Mouse (Mus musculus): ENCODE results near the gene Adamtsl1.
A peak's percentile ranks its signal among the peaks of the same experiment; 100 is the strongest.

Adamtsl1 gene

DNA sequence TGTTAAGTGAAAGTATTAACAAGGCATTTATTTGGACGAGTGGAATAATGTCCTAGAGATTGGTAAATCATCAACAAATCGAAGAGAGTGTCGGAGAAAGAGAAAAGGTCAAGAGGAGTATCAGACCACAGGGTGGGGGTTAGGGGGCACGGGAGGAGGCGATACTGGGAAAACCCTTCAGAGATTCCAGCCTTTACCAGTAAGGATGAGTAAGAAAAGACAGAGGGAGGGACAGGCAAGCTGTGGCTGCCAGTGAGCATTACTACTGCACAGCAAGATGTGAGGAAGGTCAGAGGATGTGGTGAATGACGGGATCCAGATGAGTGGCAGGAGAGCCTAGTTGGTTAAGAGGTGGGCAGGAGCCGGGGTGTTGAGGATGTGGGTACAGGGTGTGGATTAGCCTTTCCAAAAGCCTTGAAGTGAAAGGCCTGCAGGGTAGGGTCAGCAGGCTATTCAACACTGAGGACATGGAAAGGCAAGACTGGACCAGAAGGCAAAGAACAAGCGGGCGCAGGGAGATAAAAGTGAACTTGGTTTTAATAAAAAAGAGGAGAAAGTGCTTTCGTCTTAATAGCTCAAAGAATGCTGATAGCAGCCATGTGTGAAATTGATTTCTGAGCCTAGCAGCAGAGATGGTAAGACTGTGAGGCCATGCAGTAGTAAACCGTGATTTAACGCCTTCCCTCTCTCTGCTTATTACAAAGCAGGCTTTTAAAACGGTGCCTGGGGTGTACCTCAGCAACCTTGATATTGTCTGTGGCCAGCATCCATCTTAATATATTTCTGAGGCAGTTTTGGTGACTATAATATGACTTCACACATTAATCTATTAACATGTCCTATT lies 555.1 kb downstream of the Adamtsl1 start:
- no peak for DNase-seq

DNA sequence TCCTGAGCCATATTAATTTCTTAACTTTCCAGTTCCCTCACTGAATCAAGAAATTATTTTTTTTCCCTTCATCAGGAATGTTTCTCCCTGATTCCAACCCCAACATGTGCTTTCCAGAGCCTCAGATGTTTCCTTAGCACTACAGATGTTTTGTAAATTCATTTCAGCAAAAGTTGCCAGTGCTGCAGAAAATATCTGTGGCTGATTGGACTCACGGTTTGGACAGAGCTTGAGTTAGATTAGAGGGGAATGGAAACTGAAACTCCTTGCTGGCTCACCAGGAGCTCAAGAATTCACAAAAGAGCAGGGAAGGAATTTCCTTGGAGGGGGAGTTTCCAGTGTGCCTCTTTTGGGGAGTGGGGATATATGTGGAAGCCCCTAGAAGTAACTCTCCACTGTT lies 560.9 kb downstream of the Adamtsl1 start:
- DNase-seq = no peak

DNA sequence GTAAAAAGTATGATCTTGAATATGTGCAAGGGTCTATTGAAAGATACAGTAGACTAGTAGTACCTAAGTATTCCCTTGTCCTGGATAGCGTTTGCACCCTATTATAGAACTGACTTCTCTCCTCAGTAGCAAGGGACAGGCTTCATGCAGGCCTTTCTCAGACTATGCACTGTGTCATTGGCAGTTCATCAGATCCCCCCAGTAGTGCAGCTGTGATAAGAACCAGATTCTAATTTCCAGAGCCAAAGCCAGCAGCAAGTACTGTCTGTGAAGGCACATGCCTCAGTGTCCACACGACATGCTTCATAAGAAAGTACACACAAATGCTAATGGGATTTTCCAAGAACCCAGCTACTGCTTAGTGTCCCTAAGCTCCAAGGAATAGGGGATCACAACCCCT lies 563.4 kb downstream of the Adamtsl1 start:
- no peak for DNase-seq

DNA sequence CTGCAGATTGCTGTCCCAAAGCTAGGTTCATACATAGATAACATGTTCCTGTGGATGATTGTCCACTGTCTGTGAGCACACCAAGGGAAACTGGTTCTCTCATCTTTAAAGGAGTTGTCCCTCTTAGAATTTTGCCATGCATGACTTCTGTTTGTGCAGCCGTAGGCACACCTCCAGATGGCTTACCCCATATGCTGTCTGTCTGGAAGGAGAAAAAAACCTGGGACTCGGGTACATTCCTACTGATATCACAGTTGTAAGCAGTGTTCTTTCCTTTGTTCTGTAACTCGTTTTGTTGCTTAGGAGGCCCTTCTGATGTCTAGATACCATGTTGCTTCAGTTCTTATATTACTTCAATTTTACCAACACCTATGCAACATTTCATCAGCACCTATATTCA lies 563.9 kb downstream of the Adamtsl1 start:
- no peak for DNase-seq

DNA sequence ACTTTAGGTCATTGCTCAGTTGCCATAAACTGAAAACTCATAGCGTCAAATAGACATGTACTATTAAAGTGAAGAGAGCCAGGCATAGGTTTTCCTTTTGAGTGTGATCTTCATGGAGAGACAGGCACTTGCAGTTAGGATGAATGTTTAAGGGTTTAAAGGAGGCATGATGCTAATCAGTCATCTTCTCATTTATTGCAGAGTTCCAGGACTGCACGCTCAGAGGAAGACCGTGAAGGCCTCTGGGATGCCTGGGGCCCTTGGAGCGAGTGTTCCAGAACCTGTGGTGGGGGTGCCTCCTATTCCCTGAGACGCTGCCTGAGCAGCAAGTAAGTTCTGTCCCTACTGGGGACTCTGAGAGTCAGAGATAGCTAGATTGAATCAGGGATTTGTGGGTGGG lies 573.5 kb downstream of the Adamtsl1 start:
- DNase-seq = no peak

DNA sequence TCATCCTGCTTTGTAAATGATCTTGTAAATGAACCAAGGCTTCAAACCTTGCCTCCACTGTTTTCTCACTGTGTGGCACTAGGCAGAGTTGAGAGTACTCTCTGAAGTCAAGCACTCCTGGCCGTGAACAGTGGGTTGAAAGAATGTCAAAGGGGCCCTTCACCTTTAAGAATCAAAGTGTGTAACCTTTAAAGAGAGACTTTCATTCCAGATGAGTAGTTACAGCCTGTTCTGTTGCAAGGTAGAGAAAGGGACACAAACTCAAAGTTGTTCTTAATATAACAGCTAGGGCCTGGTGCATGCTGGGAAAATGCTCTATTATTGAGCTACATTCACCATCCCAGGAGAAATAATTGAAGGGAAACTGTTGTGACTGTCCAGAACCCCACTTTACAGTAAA lies 589.2 kb downstream of the Adamtsl1 start:
- DNase-seq = peak; percentile 24 to 43

DNA sequence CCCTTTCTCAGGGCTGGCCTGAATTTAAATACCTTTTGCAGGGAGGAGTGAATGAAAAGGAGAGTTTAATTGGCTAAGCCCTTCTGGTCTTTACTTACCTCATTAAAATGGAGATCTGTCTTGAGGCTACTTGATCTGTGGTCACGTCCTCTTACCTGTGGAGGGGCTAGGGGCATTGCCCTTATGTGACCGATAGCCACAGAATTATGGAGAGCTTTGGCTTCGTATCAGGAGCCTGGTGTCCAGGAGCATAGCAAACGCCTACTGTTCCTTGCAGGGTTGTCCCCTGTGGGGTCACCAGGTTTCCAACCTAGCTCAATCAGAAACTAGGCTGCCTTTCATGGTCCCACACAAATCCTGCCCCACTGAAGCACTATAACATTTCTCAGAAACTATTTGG lies 594.4 kb downstream of the Adamtsl1 start:
- DNase-seq = no peak

DNA sequence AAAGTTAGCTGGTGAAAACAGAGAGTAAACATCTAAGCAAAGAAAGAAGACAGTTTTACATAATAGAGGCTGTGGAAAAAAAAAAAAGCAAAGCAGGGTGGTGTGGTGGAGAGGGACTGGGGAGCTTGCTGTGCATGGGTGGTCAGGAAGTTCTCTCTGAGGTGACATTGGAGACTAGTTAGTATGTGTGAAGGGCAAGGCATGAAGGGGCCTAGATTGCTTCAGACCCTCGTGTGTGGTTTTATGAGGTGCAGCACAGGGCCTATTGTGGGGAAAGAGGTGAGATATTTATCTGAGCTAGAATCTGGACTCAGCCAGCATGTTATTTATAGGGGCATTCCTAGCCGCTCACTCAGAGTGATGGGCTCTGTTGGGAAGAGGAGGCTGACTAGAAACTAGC lies 605.1 kb downstream of the Adamtsl1 start:
- no peak for DNase-seq

DNA sequence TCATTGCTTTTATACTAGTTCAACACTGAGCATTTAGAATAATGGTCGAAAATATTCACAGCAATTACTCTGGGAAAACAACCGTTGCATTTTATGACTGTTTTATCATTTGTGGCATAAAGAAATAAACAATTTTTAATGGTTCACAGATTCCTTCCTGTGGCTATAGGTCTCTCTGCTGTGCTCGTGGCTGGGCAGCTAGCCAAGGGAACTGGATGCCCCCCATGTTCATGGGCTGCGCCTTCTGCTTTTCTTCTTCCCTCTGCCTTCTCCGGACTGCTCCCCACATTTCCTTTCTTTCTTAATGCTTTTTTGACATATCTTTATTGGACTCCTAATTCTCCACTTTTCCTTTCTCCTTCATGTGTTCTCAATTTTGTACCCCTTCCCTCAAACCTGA lies 608.5 kb downstream of the Adamtsl1 start:
- no peak for DNase-seq

DNA sequence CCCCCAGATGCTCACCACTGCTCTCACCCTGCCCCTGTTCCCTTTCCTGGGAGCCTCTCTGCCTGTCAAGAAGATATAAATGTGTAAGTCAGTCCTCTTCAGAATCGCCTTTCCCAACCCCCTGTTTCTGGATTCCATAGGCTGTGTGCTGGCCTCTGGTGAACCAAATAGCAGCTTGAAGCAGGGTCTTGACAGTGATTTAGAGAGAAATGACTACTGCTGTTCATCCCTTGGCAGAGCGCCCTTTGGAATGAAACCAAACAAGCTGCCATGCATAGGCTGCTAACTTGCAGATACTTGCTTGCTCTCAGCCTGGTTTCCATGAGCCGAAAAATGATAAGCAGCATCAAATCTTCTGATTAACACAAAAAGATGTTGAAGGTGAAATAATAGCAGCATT lies 610.4 kb downstream of the Adamtsl1 start:
- DNase-seq = no peak

DNA sequence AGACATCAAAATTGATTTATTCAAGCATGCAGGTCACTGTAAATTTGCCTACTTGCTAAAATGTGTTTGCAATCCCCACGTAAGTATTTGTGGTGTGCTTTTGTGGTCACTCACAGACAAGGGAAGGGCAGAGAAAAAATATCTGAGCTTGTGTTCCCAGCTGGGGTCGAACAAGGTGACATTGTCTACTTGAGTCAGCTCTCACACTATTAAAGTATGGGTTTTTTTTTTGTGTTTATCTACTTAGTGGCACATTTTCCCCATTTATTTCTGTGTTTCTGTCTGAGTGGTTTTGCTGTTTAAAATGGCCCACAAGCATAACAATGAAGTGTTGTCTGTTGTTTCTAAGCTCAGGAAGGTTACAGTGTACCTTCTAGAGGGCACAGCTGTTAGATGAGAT lies 612.7 kb downstream of the Adamtsl1 start:
- peak; percentile 10 to 29 for DNase-seq

DNA sequence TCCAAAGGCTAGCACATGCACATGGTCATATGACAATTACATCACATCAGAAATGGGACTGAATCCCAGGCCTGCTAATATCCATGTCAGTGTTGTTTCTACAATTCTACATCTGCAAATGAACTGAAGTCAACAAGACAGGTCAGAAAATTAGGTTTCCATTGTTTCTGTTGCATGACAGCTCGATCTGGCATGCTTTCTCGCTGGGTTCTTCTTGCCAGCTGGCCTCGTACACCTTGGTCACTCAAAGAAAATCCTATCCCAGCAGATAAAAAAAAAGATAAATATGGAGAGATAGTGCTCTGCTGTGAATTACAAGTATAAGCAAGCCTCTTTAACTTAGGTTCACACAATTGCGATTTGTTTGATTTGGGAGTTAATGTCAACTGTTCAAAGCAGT lies 644.6 kb downstream of the Adamtsl1 start:
- DNase-seq = no peak

DNA sequence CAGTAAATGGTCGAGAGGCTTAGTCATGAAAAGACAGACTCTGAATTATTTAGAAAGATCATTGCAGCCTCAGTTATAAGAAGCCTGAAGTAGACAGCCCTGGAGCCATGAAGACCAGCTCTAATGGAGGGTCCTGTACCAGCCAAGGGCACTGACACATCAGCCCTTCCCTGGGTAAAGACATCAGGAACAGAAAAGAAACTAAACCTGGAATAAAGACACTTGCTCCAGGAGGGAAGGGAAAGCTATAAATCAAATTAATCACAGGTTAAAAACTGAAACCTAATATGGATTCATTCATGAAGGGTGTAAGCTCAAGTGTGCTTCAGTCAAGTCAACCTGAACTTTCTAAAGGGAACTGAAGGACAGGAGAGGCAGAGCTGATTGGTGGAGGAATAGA lies 645.4 kb downstream of the Adamtsl1 start:
- DNase-seq = no peak

DNA sequence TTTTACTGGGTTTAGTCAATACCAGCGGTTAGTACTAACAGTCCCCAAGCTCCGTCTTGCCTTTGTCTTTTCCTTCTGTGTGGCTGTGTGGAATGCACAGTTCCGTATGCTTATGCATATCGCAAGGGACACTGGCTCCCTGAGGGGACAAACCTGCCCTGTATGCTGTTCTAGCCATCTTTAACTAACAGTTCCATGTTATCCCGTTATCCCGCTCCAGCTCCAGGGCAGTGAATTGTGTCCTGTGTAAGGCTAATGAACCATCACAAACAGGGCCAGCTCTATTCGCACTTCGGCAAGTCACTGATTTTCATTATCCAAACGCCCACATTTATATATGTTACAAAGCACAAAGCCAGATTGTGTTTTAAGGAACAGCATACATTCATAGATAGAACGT lies 656.8 kb downstream of the Adamtsl1 start:
- no peak for DNase-seq

DNA sequence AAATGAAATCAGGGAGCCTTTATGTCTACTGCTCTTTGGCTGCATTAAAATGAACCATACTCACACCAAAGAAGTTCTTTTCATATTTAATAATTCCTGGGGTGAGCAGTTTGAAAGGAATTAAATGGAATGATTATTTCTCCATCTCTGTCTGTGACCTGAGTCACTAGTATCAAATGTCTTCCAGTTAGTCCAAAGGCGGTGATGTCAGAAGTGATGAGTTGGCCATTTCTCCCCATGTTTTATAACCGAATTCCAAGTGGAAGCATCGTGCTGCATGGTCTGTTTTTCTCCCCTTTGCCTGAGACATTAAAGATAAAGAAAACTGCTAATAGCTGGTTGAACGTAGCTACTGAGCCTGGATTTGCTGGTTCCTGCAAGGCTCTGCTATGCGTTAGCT lies 657.5 kb downstream of the Adamtsl1 start:
- DNase-seq = no peak

DNA sequence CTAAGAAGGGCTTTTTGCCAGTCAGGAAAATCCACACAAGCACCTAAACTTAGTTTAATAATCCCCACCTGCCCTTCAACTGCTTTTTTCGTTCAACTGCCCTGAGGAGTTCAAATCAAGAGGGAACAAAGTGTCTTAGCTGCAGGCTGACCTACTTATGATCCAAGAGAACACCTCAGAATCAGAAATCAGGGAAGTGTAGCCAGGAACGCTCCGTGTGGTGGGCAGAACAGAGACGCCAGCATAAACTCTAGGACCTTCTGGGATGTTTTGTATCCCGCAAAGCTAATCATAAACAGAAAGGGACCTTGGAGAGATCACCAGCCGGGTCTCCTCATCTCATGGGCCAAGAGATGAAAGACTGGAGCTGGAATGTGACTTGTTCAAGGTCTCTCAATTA lies 663.5 kb downstream of the Adamtsl1 start:
- DNase-seq = no peak

DNA sequence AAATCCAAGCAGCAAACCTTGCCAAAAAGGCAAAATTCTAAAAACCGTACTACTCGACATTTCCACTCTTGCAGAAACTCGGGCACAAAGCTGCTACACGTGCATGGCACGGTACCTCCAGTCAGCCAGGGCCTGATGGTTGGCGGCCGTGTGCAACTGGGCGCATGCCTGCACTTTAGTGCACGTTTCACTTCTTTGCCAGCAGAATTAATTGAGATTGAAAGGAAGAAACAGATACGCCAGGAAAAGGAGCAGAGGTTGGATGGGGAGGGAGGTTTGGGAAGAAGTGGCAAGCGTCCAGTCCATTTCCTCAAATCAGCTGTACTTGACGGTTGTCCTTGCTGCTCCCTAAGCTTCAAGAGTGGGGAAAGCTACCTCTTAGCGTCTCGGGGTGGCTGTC lies 664.1 kb downstream of the Adamtsl1 start:
- no peak for DNase-seq

DNA sequence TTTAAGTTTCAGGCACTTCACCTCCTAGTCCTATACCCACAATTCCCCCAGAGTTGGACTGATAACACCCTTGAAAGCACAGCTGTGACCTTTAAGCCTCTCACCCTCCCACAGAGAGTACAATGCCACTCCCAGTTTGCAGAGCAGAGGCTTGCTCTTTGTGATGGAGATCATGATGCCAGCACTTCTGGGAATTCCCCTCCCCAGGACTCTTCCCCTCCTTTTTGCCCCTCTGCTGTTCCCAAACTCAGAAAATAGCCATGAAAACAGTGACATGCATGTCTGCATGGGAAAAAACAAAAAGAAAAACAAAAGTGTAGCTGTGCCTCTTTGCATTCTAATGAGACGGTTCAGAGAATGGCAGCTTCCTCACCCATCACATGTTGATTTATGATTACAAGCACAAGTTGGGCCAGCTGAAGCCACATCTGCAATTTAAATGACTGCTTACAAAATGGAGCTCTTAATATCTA lies 669.8 kb downstream of the Adamtsl1 start:
- DNase-seq = no peak

DNA sequence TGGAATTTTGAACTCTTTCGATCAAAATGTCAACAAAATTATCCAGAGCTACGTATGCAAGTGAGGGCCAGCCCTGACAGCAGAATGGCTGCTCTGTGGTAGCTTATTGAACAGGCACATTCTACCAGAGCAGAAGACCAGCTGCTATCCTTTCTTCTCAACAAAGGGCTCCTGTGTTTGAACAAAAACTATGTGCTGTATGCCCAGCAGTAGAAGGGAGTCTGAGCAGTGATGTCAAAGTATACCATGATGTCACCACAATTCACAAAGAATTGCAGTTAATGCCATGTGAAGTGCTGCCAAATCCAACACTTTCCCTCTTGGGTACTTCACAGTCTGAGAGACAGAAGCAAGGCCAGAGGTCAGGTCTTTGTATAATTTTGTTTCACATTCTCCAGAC lies 675.9 kb downstream of the Adamtsl1 start:
- DNase-seq = no peak

DNA sequence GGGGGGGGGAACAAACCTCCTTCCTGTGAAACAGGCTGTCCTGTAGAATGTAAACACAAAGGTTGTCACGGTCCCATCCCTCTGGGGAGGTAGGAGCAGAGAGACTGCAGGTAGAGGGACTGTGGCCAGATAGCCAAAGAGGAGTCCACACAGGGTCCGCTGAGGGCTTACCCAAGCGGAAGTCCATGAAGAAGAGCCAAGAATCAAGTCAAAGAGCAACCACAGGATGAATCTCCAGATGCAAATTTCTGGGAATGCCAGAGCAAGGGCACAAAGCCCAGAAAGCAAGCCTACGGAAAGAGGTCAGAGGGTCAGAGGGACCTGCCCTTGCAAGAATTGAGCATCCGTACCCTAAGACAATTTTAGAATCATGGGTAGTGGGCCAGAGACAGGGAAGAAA lies 677.2 kb downstream of the Adamtsl1 start:
- DNase-seq = no peak

DNA sequence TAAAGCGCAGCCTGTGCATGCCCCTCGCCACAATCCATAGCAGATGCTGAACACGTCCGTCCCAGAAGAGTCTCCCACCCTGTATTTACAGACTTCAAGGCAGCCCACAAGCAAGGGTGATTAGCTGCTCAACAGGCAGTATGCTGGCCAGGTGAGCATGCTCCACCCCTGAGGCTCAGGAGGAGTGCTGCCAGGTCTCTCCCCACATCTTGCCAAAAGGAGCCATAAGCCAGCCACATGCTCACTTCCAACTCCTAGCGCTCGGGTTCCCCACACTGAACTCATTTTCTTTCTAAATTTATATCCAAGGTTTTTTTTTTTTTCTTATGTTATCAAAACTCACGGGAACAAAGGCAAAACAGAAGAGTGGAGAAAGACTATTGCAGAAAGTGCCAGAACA lies 687.8 kb downstream of the Adamtsl1 start:
- no peak for DNase-seq

DNA sequence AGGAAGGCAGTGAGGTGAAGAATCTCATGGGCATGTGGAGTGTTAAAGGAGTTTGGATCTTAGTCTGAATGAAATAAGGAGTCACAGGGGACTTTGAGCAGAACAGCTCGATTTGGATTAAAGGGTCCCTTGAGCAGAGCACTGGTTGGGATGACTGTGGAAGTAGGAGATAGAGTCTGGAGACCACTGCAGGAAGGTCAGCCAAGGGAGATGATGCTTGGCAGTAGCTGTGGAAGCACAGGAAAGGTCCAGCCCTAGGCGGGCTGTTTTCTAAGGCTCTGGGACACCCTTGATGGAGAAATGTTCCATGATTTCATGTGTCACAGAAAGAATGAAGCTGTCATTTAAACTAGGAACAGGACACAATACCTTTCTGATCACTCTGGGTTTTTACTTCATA lies 689.3 kb downstream of the Adamtsl1 start:
- no peak for DNase-seq

DNA sequence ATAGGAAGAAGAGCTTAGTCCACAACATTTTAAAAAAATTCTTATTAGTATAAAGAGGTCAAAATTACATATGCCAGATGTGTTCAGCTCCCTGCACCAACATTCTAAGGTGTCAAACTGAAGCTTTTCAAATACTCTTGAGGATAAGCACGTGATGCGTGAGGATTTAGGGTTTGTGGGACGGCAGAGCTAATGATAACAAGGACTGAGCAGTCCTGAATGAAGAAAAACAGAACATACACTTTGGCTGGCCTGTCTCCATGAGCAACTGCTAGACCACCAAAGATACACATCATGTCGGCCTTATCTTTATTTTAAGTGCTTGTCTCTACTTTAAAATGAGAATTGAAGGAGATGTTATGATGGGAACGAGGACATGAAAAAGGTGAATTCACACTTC lies 710.9 kb downstream of the Adamtsl1 start:
- DNase-seq = no peak

DNA sequence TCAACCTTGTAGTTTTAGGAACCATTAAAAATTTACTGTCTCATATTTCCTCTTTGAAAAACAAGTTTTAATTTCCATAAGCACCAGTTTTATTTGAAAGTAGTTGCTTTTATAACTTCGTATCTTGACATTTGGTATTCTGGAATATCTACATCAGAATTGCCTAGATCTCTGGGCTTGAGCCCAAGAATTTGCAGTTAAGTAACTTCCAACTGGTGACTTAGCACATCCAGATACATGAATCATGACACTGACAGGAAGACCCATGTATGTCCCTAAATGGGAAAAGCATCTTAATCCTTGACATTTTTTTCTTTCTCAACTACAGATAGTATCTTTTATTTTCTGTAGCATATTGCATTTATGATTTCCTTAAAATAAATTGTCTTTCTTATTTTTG lies 713.1 kb downstream of the Adamtsl1 start:
- DNase-seq = no peak

DNA sequence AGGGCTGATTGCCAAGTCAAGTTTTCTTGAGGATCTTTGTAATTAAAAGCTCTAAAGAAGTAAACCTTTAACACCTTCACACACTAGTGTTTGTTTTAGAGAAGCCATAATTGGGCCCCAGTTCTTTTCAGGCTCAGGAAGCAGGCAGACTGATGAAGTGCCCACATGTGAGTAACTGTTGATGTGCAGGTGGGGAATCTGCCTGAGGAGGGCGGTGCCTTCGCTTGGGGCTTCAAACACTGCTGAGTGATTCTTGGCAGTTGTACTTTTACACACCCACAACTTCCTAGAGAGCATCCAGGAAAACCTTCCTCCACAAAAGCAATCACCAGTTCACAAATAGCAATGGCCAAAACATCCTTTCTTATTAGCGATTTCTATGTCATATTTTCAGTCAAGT lies 719.2 kb downstream of the Adamtsl1 start:
- DNase-seq = no peak
